Mouse (Mus musculus): ENCODE data around the gene Ctse.

The Ctse gene

DNA sequence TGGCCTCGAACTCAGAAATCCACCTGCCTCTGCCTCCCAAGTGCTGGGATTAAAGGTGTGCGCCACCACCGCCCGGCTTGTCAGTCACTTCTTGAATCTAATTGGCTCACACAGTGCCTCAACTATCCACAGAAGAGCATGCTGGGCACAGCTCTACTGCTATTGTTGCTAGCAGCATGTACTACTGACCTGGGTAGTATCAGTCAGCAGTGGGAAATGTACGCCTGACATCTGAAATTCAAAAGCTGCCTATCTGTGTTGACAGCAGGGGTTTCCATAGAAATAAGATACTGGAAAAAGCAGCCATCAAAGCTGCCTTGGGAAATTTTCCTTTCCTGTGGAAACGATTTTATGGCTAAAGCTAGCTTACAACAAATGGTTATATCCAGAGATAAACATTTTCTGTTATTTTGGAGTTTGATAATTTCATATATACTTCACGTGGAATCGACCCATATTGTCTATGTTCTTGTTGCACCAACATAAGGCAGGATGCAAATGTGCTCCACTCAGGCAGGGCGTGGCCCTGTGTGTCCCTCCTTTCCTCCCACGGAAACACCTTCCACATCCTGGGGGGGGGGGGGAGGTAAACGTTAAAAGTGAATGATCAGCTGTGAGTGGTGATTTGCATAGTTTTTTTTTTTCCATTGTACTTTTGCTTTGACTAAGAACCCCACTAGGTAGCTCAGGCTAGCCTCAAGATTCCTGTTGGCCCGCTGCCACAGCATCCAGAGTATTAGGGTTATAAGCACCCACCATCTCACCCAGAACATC, 14.8 kb downstream of the Ctse start:
- DNase-seq (ENCODE audit: low spot score): no peak

DNA sequence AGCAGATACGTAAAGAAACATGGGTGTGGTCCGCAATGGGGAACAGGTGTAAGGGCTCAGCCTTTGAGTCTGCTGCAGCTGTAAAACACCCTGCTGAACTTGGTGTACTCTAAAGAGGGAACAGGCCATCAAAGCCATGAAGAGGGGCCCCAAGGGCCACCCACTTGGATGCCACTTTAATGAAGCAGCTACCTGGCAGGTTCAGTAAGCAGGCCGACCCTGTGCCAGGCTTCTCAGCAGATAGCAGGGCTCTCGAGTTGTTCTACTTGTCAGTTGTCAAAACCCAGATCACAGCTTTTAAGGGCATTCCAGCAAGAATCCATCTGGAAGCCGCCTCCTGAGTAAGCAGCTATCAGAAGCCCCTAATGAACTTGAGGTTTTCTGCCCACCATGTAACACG, 17.5 kb downstream of the Ctse start:
- no peak for DNase-seq (ENCODE audit: low spot score)

DNA sequence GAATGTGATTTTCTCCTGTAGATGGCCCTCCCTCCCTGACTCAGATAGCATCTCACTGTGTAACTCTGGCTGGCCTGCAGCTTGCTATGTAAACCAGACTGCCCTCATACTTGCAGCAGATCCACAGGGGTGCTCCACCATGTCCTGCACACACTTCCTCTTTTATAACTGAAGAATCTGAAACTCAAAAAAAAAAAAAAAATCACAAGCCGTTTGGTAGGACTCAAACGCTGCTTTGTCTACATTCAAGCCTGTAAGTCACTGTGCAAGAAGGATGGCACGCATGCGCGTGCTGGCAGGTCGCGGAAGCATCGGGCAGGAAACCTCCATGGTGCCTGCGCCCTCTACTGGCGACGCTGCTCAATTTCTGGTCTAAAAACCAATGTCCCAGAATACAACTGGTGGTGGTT, 19.8 kb downstream of the Ctse start:
- peak; percentile 96 for DNase-seq (ENCODE audit: low spot score)

DNA sequence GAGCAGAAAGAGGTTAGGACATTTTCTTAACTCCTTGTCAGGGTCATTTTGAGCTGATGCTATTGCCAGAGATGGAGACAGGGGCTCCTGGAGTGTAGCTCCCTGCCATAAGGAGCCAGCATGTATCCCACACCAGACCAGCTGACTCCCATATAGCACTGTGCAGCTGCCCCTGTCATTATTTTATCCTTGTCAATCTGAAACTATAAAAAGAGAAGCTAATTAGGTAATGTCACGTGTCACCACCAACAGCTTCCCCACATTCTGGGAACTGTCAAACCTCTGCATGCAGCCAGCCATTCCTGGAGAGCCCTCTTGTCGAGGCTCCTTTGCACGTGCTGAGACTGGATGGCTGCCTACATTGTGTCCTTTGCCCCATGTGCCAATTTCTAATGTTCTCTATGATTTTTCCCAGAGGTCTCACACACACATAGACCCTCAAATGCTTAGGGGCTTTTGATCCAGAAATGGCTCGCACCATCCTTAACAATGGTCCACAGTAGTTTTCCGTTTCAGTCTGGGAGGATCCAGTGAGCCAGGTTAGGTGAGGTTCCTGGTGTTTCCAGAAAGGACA, 21.5 kb downstream of the Ctse start:
- no peak for DNase-seq (ENCODE audit: low spot score)

DNA sequence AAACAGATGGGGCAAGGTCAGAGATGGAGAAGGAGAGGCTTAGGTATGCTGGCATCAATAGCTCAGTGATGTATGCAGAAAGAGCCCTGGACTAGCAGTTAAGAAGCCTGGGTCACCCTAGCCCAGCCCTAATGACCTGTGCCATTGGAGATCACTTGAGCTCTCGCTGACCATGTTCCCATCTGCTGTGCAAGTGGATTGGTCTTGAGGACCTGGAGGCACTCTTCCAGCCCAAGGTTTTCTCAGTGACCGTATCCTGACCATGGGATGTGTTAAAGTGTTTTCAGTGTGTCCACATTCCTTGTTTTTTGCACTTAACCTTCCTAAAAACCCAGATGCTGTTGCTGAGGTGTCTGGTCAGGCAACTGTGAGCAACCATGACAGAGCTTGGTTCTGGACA, 22.2 kb downstream of the Ctse start:
- DNase-seq (ENCODE audit: low spot score): no peak

DNA sequence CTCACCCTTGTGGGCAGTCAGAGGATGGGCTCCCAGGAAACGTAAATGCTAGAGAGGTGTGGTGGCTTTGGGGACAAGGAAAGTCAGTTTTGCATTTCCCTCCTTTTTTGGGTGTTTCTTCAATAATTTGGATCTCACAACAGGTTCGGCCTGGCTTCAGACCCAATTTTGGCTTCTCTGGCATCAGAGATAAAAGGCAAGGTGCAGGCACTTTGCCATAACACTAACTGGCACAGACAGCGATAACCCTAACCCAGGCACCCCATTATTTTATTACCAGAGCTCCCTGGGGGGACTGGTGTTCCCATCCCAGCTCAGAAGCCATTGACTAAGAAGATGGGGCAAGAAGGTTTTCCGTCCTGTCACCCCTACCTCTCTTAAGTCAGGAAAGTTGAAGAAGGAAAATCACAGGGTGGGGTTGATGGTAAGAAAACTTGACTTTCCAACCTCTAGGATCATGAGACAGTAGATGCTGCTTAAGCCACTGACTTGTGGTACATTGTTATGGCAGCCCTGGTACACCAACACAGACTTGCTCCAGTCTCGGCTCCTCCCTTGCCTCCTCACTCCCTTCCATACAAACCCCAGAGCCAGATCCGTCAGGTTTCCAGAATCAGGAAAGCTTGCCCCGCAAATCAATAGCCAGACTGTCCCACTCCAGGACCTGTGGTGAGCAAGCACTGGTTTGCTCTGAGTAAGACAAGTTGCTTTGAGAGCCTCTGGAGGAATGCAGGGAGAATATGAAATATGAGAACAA, 22.8 kb downstream of the Ctse start:
- DNase-seq (ENCODE audit: low spot score): no peak

DNA sequence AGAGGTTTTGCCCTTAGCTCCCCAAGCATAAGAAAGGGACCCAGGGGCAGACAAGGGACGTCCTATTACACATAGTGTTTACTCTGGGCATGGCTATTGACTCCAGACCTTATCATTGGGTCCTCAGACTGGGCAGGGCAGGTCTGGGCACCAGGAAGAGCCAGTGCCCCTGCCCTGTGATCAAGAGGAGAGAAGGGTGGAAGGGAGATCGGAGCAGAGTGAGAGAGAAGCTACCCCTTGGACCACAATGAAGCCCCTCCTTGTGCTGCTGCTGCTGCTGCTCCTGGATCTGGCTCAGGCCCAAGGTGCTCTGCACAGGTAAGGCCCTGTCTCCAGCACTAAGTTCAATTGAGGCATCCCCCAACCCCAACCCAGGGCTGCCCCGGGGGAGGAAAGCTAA, 23.6 kb downstream of the Ctse start:
- no peak for DNase-seq (ENCODE audit: low spot score)

DNA sequence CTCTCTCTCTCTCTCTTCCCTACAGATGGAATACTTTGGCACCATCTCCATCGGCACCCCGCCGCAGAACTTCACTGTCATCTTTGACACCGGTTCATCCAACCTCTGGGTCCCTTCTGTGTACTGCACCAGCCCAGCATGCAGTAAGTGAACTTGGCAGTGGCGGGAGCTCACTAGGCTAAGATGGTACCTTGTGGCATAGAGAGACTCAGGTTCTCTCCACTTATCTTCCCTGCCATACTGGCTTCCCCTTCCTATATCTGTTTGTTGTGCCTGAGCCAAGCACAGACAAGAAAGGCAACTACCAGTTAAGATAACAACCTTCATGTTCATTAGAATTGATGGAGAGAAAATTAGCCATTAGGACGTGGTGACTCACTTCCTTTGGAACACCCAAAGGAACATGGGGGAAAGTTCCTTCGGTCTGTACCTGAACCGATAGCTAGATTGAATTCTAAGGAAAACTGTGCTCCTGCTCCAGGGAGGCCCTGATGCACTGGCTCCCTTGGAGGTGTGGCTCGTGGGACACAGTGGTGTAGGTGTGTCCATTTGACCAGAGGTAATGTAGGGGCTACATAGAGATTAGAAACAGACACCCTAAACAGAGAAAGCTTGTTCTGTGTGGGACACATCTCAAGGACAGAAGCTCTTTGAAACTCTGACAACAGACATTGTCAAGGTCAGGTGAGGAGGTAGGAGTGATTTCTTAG, 25.3 kb downstream of the Ctse start:
- no peak for DNase-seq (ENCODE audit: low spot score)

DNA sequence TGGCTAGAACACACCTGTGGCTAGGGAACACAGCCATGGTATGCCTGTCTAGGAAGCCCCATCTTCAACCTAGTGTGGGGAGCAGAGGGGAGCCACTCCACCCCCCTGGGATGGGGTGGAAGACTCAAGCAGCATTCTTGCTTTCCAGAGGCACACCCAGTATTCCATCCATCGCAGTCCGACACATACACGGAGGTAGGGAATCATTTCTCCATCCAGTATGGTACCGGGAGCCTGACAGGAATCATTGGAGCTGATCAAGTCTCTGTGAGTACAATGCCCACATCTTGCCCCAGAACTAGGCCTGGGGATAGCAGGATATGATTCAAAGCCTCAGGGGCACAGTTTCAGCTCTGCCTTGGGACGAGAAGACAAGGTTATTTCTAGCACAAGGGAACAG, 26.0 kb downstream of the Ctse start:
- no peak for DNase-seq (ENCODE audit: low spot score)

DNA sequence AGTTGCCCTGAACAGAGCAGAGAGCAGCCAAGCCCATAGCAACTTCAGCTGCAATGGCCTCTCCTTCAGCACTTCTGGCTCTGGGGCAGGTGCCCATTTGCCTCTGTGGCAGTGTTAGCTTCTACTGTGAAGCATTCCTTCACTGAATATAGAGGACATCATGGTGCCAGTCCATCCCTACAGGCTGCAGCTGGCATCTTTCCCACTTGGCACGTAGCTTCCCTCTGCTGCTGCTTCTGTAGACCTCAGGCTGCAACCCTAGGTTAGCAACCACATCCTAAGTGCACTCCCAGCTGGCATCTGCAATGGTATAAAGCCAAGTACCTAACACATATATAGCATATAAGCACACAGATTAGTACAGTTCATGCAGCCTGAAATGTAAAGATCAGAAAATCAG, 27.8 kb downstream of the Ctse start:
- no peak for DNase-seq (ENCODE audit: low spot score)

DNA sequence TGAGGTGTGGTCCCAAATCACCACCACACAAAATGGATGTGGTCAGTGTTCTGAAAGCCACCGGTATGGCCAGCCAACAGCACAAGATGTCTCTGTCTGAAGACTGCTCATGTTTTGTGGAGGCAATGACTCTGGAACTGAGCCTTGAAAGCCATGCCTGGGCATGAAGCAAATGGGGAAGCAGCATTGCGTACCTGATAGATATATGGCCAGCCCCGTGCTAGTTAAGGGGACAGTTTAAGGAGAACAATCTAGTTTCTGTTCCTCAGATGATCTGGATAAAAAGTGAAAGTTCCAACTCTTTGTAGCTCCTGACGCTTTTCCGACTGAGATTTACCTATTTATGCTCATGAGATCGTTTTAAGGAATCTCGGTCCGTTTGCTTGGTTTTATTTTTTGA, 33.0 kb downstream of the Ctse start:
- DNase-seq (ENCODE audit: low spot score): no peak

DNA sequence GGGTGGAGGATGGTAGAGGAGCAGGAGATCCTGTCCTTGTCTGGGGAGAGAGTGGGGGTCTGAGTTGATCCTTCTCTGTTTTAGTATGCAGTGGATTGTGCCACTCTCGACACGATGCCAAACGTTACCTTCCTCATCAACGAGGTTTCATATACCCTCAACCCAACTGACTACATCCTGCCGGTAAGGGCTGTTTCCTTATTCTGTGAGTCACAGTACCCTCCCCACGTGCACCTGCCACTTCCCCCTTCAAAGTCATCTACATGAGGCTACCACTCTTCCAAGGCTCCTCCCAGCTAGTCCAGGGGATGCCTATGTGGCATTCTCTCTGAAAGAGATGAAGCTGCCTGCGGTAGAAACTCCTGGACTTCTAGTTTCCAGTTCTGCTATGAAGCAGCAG, 34.3 kb downstream of the Ctse start:
- no peak for DNase-seq (ENCODE audit: low spot score)

DNA sequence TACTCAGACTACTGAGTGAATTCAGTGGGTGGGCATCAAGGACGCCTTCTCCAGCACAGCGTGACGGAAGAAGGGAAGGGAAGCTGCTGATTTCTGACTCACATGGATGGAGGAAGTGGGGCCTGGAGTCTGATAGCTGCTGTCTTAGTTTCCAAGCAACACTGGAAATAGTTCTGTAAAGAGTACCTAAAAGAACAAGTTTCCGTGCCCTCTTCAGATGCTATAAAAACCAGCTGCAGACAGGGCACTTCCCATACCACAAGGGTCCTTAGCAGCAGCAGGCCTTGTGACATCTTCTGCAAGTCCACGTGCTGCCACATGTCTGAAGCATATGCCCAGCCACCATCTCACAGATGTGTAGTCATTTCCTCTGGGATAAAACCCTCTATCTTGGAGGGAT, 41.5 kb downstream of the Ctse start:
- DNase-seq (ENCODE audit: low spot score): no peak

DNA sequence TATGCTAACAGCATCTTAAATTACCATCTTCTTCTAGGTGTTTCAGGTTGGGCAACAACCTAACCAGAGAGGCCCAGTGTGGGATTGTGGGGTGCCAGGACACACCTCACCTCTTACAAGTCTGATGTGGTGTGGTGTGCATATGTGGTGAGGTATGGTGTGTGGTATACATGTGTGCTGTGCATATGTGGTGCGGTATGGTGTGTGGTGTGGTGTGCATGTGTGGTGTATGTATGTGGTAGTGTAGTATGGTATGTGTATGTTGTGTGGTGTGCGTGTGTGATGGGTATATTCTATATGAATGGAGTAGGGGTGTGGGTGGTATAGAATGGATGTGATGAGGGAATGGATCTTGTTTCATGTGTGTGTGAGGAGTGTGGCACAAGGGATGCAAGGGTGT, 49.6 kb downstream of the Ctse start:
- DNase-seq (ENCODE audit: low spot score): no peak

DNA sequence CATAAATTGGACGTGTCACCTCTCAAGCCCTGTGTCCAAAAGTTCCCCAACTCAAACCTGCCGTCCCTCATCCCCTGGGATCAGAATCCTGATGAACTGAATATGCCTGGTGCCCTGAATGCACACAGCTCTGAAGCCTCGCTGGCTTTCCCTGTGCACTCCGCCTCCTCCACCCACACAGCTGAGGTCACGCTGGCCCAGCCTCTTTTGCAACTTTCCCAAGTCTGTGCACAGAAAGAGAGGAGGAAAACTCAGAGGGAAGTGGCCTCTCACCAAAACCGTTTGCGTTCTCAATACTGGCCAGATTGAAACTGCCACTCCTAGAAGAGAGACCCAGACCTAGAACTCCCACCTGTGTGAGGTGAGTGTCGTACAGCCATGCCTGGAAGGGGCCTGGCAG, 50.4 kb downstream of the Ctse start, which contains the start of gene Rab7b:
Rab7b (plus strand) TSS at position 221 of the 400 bp plus-strand sequence.
- DNase-seq (ENCODE audit: low spot score): no peak

DNA sequence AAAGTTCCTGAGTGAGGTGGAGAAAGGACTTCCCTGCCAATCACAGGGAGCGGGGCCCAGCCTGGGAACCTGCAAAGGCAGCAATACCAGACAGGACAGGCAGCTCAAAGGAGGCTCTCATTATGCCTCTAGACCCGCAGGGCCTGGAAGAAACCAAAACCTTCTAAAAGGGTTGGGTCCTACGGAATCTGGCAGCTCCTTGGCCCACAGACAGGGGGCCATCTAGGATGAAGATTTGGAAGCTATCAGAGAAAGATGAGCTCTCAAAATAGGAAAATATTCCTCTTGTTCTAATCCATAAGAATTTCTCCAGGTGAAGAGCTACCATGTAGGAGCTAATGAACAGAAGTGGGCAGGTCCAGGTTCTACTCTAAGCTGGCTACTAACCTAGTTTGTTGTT, 50.9 kb downstream of the Ctse start:
- no peak for DNase-seq (ENCODE audit: low spot score)

DNA sequence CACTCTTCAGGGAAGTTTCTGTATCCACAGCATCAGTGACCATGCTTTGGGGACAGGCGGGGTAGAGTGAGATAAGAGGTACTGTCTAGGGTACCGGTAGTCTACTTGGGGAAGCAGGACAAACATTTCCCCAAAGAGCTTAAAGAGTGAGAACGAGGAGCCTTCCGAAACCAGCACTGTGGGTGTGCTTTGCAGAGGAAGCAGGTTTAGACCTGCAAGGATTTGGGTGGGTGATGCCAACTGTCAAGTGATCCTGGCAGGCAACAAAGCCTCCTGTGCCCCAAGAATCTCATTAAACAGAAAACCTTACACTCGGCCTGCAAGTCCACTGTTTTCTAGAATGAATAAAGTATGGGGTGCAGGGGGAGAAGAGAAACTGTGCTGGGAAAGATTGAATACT, 51.8 kb downstream of the Ctse start:
- DNase-seq (ENCODE audit: low spot score): no peak

DNA sequence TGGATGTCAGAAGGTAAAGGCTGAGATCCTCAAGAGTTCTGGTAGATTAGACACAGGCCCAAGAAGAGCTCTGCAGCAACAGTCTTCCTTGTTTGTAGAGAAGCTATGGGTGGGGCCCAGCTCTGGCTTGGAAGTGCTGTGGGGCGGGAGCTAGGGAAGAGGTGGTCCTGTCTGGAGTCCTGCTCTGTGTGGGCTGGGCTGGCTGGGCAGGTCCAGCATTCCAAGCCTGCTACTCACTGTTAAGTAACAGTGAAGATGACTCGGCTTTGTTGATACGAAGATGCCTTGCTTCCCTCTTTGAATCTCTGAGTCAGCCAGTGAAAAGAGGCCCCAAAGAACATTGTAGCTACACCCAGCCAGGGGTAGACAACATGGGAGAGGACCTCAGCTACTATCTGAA, 52.3 kb downstream of the Ctse start:
- no peak for DNase-seq (ENCODE audit: low spot score)

DNA sequence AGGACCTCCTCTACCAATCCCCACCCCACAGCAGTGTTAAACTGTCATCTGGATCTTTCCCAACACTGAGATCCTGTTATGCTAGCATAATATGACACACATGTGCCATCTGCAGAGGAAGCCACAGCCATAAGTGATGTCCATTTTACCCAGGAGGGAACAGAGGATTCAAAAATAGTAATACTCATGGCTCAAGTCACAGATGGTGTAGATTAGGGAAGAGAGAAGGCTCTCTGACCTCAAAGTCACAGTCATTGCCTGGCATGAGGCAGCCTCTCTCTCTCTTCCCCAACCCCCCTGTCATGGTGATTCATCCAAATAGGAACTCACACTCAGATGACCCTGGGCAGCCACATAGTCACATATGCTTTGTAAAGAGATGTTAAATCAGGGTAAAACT, 53.2 kb downstream of the Ctse start:
- peak; percentile 43 for DNase-seq (ENCODE audit: low spot score)

DNA sequence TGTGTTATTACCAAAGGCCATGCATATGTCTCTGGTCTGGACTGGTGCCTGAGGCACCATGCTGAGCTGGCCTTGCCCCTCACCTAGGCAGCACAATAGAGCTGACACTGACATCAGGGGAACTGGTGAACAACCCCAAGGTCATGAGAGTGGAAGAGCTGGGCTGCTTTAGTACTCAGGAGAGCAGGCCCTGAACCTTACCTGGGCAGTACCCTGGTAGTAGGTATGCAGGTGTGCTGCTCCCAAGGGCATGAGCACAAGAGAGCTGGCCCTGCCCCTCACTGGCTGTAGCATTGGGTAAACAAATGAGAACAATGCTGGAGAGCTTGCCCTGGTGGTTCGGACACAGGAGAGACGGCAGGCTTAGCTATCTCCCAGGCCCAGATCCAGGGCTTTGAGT, 57.2 kb downstream of the Ctse start:
- DNase-seq (ENCODE audit: low spot score): no peak

DNA sequence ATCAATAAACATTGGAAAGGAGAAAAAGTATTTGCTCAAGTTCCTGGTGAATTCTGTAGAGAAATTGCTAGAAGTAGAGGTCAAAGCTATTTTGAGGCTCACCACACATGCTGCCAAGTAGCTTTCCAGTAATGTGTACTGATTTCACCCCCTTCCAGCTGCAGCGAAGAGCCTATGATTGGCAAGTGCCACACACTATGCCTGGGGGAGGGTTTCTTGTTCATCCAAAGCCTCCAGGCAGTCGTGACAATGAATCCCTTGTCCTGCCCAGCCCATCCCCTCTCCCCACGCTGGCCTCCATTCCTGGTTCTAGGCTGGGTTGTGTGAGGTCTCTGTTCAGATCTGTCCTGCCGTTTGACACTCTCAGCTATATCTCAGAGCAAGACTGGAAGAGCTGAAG, 58.2 kb downstream of the Ctse start:
- no peak for DNase-seq (ENCODE audit: low spot score)

DNA sequence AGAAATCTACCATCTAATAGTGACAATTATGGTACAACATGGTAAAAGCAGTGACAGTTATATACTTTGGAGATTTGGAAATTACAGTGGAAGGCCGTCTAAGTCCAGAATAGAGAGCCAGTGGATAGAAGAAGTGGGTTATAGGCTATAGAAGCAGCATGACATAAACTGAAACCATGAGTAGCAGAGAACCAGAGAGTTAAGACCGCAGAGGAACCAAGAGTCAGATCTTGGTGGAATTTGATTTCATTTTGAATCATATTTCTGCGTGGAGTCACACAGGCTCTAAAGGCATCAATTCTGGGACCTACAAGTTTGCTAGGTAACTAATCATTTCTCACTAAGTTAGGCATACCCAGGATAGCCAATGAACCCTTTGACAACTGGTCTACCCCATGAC, 60.7 kb downstream of the Ctse start:
- DNase-seq (ENCODE audit: low spot score): no peak

DNA sequence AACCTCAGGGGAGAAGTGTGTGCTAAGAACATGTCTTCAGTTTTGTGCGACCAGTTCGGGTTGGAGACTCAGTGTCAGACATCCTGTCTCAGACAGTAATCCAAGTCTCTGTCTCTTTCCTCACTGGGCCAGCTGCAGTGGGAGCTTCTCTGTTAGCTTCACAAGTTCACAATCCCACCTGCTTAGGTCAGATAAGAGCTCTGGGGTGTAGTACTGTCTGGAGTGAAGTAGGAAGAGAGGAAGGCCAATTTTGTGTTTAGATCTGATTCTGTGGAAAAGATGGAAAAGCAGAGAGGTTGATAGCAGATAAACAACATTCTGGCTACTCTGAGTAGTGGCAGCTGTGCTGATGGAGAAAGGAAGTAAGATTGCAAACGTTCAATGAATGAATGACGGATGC, 61.5 kb downstream of the Ctse start:
- no peak for DNase-seq (ENCODE audit: low spot score)
